11 mouse cellular contexts compared by ENCODE assay signal in the genomic region with DNA sequence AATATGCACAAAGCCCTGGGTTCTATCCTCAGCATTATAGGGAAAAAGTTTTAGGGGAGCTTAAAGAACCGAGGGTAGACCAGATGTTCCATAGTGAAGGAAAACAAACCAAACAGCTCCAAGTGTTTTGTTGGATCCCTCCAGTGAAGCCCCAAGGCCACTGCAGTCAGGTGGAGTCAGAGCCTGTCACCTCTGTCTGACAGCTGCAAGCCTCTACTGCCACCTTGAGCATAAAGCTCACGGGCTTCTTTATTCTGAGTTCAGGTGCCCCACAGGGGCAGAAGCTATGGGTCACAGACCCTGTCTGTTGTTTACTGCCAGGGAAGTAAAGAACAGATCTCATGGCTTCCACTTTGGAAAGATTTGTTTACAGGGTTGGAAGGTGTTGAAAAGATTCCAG. TPM values are rescaled to one million over a fixed set of nuclear protein-coding genes. Genes with fewer than 3 reads are reported as not detected.
A peak's percentile ranks its signal among the peaks of the same experiment; 100 is the strongest.
DNase-seq lines count a peak whose midpoint lies in the region; TF ChIP-seq lines count a peak whose summit lies in the region.
"Had no signal": no experiment of that assay in that cellular context is flagged by ENCODE, and none has a peak within 500 bp of the region (broad histone marks: within the 10 kb centered on the region; RNA-seq: fewer than 3 reads in every experiment).

No protein-coding gene starts in this region.

- WGBS in small intestine, adult 2 months = 40% methylated on average over 2 of the region's 2 CpGs

- peak; percentile 52; the same call in 1 of the 2 replicates for TF ChIP-seq CTCF in small intestine, adult 2 months (IDR thresholded peaks at IDR 0.05; ENCODE audit: extremely low read depth, insufficient read length, insufficient replicate concordance, low read depth, low read length)

- H3K27me3 ChIP-seq in small intestine, adult 2 months (ENCODE audit: control insufficient read depth, insufficient read depth, low read length) = no peaks in the 10 kb centered on the region

- peaks cover 2% of the 10 kb centered on the region; the same call in 1 of the 2 replicates for H3K4me1 ChIP-seq in small intestine, adult 2 months (ENCODE audit: control insufficient read depth, insufficient read depth, insufficient read length, low read length)
- H3K4me1 ChIP-seq: hindbrain, embryonic 10.5 days; neural tube, embryonic 13.5 days had no signal

- H3K4me3 ChIP-seq in small intestine, adult 2 months (ENCODE audit: low read depth, low read length) = no peak overlapping the region
- H3K4me3 ChIP-seq: hindbrain, embryonic 10.5 days; neural tube, embryonic 13.5 days had no signal

- H3K27ac ChIP-seq in small intestine, adult 2 months (ENCODE audit: insufficient read depth, low read depth, low read length) = no peak overlapping the region
- H3K27ac ChIP-seq: hindbrain, embryonic 10.5 days; macrophage; neural tube, embryonic 13.5 days had no signal

- DNase-seq in adrenal gland, postnatal 36 days = peak; percentile 5 to 25
- DNase-seq in adrenal gland, postnatal 10 days = no peak
- DNase-seq in kidney, postnatal 14 days = peak; percentile 7
- DNase-seq in kidney, postnatal 4 days = no peak
- peak; percentile 13 for DNase-seq in R1 (ENCODE audit: low read depth, low spot score)
- no peak for DNase-seq in layer of hippocampus, postnatal 10 days (ENCODE audit: low spot score in 2 of 2)
- no peak for DNase-seq in embryo, embryonic 10 days (ENCODE audit: low spot score)

- no peak for TF ChIP-seq POLR2A in small intestine, adult 2 months (IDR thresholded peaks at IDR 0.05; ENCODE audit: low read depth, low read length)

- no peaks in the 10 kb centered on the region for H3K36me3 ChIP-seq in small intestine, adult 2 months (ENCODE audit: control insufficient read depth, insufficient read depth, low read length)
- H3K36me3 ChIP-seq: hindbrain, embryonic 10.5 days; neural tube, embryonic 13.5 days had no signal

RNA-seq across cellular contexts. Expression of a gene that starts 47.2 kb away (rescaled TPM):
- total RNA-seq in adrenal gland, postnatal 36 days (2021) = under 1 TPM; 0.30 TPM
- total RNA-seq in adrenal gland, postnatal 10 days (2021) = under 1 TPM; 0.15 to 0.21 TPM
- polyA plus RNA-seq in small intestine, adult 2 months (2012; rRNA removed) = 0.34 and 1.4 TPM in 2 replicates
- total RNA-seq in layer of hippocampus, postnatal 10 days (2021) = under 1 TPM; 0.55 to 0.74 TPM
- polyA plus RNA-seq: macrophage had no signal

Comparison
In these comparisons a context has a peak if more than half of its experiments do, and no peak if none do; other contexts are left out.
1. DNase-seq: peak in adrenal gland, postnatal 36 days (2 of 2), kidney, postnatal 14 days (single experiment) and R1 (single experiment); none in adrenal gland, postnatal 10 days (single experiment), kidney, postnatal 4 days (0 of 2), layer of hippocampus, postnatal 10 days (0 of 2) and embryo, embryonic 10 days (single experiment).